Mouse (Mus musculus): ENCODE measurements at regions not wholly inside any gene's neighbourhood (a gene's known extent, or its start where the extent isn't known, plus 50 kb on each side); places are given as distances from the start of the nearest gene placed in this dataset.

DNA sequence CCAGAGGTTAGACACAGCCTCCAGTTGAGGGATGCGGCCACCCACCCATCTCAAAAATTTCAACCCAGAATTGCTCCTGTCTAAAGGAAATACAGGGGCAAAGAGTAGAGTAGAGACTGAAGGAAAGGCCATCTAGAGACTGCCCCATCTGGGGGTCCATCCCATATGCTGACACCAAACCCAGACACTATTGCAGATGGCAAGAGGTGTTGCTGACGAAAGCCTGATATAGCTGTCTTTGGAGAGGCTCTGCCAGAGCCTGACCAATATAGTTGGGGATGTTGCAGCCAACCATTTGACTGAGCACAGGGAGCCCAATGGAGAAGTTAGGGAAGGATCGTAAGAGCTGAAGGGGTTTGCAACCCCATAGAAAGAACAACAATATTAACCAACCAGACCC is 141.6 kb upstream of the Reg3b start:
- no peak for ATAC-seq (replicated peaks; ENCODE audit: insufficient number of reproducible peaks, low FRiP score, low TSS enrichment, low read depth)
- H3K9ac ChIP-seq (replicated peaks; ENCODE audit: low read length), result no peak overlapping the region
- no peaks in the 10 kb centered on the region for H3K27me3 ChIP-seq (ENCODE audit: control insufficient read depth, insufficient read depth, low read length)
- no peaks in the 10 kb centered on the region for H3K36me3 ChIP-seq (replicated peaks; ENCODE audit: control insufficient read depth, insufficient read depth, low read depth, low read length)
- no peak overlapping the region for H3K4me3 ChIP-seq (ENCODE audit: low read depth, low read length)
- H3K4me2 ChIP-seq (ENCODE audit: low read depth, low read length), result no peak overlapping the region
- H3K4me1 ChIP-seq (ENCODE audit: control insufficient read depth, insufficient read depth, low read length), result no peaks in the 10 kb centered on the region
- DNase-seq (ENCODE audit: low spot score), result no peak
- 97% methylated on average over 3 of the region's 3 CpGs for WGBS
- no peak overlapping the region for H3K27ac ChIP-seq (replicated peaks; ENCODE audit: low read depth, low read length)
- no peaks in the 10 kb centered on the region for H3K9me3 ChIP-seq (replicated peaks; ENCODE audit: control insufficient read depth, low read length)

DNA sequence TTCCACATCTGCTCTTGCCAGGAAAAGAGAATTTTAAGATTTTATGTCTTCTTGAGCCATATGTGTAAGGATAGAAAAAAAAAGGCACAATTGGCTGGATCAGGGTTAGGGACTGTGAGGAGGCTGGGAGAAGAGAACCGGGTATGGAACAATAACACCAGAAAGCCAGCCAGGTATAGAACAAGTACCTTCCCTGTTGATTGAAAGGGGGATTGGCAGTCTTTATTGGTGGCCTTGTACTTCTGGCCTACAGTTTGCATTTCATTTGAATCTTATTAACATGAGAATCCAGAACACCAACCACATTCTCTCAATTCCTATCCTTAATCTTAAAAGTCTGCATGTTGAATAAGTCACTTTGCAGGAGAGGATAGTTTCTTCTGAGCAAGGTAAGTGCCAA is 126.1 kb upstream of the Reg3b start:
- no peak overlapping the region for H3K27ac ChIP-seq (replicated peaks; ENCODE audit: low read depth, low read length)
- ATAC-seq (replicated peaks; ENCODE audit: insufficient number of reproducible peaks, low FRiP score, low TSS enrichment, low read depth), result no peak
- H3K9ac ChIP-seq (replicated peaks; ENCODE audit: low read length), result no peak overlapping the region
- no peaks in the 10 kb centered on the region for H3K9me3 ChIP-seq (replicated peaks; ENCODE audit: control insufficient read depth, low read length)
- 56% methylated on average over 1 of the region's 1 CpGs for WGBS
- no peak overlapping the region for H3K4me3 ChIP-seq (ENCODE audit: low read depth, low read length)
- no peak overlapping the region for H3K4me2 ChIP-seq (ENCODE audit: low read depth, low read length)
- DNase-seq (ENCODE audit: low spot score), result no peak
- no peaks in the 10 kb centered on the region for H3K36me3 ChIP-seq (replicated peaks; ENCODE audit: control insufficient read depth, insufficient read depth, low read depth, low read length)
- no peaks in the 10 kb centered on the region for H3K4me1 ChIP-seq (ENCODE audit: control insufficient read depth, insufficient read depth, low read length)
- H3K27me3 ChIP-seq (ENCODE audit: control insufficient read depth, insufficient read depth, low read length), result no peaks in the 10 kb centered on the region

DNA sequence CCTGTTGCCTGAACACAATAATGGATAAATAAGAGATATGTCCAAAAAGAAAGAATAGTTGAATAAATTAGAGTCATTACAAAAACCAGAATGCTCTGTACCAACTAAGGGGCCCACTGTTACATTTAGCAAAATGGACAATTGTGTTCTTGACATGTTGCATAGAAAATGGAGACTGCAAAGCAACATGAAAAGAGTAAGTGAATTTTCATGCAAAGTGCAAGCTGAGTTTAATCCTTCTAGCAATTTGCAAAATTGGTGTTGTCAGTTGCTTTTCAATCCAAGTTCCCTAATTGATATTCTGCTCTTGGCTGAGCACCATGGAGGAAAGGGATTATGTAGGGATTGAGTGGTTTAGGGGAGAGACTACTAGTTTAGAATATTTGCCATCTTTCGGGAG is 125.4 kb upstream of the Reg3b start:
- ATAC-seq (replicated peaks; ENCODE audit: insufficient number of reproducible peaks, low FRiP score, low TSS enrichment, low read depth) (no peak), DNase-seq (ENCODE audit: low spot score) (no peak)
- H3K4me2 ChIP-seq (ENCODE audit: low read depth, low read length), result no peak overlapping the region
- no peaks in the 10 kb centered on the region for H3K27me3 ChIP-seq (ENCODE audit: control insufficient read depth, insufficient read depth, low read length)
- H3K4me3 ChIP-seq (ENCODE audit: low read depth, low read length), result no peak overlapping the region
- no peaks in the 10 kb centered on the region for H3K4me1 ChIP-seq (ENCODE audit: control insufficient read depth, insufficient read depth, low read length)
- H3K9me3 ChIP-seq (replicated peaks; ENCODE audit: control insufficient read depth, low read length), result no peaks in the 10 kb centered on the region
- WGBS, result 66% methylated on average over 1 of the region's 1 CpGs
- no peaks in the 10 kb centered on the region for H3K36me3 ChIP-seq (replicated peaks; ENCODE audit: control insufficient read depth, insufficient read depth, low read depth, low read length)
- no peak overlapping the region for H3K9ac ChIP-seq (replicated peaks; ENCODE audit: low read length)
- no peak overlapping the region for H3K27ac ChIP-seq (replicated peaks; ENCODE audit: low read depth, low read length)

DNA sequence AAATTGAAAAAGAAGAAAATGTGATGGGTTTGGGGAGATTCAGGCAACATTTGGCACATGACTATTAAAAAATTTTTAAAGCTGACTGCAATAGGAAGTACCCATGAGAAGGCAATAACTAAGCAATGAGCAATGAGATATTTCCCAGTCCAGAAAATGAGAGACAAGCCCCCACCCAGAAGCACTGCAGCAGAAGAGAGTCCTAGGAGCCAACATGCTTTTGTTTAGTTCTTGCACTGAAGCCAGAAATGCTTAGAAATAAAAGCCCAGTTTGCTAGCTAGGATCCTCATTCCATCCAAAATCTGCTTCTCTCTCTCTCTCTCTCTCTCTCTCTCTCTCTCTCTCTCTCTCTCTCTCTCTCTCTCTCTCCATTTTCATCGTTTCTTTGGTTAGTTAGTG is 120.4 kb upstream of the Reg3b start:
- WGBS, result 90% methylated on average over 1 of the region's 1 CpGs
- Histone ChIP-seq H3K4me3 (ENCODE audit: low read depth, low read length) (no peak overlapping the region), H3K4me1 (ENCODE audit: control insufficient read depth, insufficient read depth, low read length) (no peaks in the 10 kb centered on the region), H3K36me3 (replicated peaks; ENCODE audit: control insufficient read depth, insufficient read depth, low read depth, low read length) (no peaks in the 10 kb centered on the region), H3K9ac (replicated peaks; ENCODE audit: low read length) (no peak overlapping the region), H3K4me2 (ENCODE audit: low read depth, low read length) (no peak overlapping the region), H3K27ac (replicated peaks; ENCODE audit: low read depth, low read length) (no peak overlapping the region), H3K9me3 (replicated peaks; ENCODE audit: control insufficient read depth, low read length) (no peaks in the 10 kb centered on the region), H3K27me3 (ENCODE audit: control insufficient read depth, insufficient read depth, low read length) (no peaks in the 10 kb centered on the region)
- DNase-seq (ENCODE audit: low spot score) (no peak), ATAC-seq (replicated peaks; ENCODE audit: insufficient number of reproducible peaks, low FRiP score, low TSS enrichment, low read depth) (no peak)

DNA sequence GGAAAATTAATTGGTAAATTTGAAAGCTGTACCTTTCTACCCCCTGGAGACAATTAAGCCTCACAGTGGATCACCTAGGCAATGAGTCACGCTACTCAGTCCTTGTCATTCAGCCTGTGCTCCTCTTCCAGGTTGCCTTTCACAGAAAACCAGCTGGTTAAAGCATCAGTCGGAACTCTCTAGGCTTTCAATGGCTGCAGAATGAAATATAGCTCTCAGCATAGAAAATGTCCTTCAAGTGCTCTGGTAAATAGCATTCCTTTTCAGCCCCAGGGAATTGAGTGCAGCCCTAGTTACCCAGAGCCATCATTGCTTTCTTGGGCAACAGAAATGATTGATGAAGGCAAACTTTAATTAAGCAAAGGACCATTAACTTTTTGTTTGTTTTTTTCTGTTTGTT is 119.9 kb upstream of the Reg3b start:
- Histone ChIP-seq H3K4me2 (ENCODE audit: low read depth, low read length) (no peak overlapping the region), H3K36me3 (replicated peaks; ENCODE audit: control insufficient read depth, insufficient read depth, low read depth, low read length) (no peaks in the 10 kb centered on the region), H3K27me3 (ENCODE audit: control insufficient read depth, insufficient read depth, low read length) (no peaks in the 10 kb centered on the region), H3K4me3 (ENCODE audit: low read depth, low read length) (no peak overlapping the region), H3K4me1 (ENCODE audit: control insufficient read depth, insufficient read depth, low read length) (no peaks in the 10 kb centered on the region), H3K9ac (replicated peaks; ENCODE audit: low read length) (no peak overlapping the region), H3K9me3 (replicated peaks; ENCODE audit: control insufficient read depth, low read length) (no peaks in the 10 kb centered on the region), H3K27ac (replicated peaks; ENCODE audit: low read depth, low read length) (no peak overlapping the region)
- ATAC-seq (replicated peaks; ENCODE audit: insufficient number of reproducible peaks, low FRiP score, low TSS enrichment, low read depth) (no peak), DNase-seq (ENCODE audit: low spot score) (no peak)
- WGBS, result 63% methylated on average over 2 of the region's 2 CpGs

DNA sequence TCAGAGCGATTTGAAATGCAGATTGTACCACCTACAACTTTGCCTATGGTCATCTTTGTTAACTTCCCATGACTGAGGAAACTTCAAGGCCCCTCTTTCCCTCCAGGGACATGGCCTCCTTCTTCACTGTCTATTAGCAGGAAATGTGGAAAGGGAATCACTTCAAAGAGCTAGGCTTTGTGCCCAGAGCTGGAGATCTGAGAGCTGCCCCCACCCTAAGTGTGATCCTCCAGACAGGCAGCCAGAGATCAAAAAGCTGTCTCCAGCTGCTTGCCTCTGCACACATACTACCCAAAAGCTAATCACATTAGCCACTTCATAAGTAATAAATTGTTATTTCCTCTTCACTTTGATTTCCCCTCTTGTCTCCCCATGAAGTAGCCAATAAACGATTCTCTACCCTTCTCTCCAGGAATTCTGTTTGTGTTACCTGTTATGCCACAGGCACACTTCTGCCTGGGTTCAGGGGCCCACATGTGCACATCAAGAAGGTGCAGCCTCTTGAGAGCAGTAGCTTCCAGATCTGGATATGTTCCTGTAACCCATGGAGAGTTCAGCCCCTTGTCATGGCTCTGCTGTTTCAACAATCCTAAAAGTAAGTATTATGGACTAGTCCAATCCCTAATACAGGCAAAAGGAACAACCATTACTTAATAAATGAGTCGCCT is 98.4 kb upstream of the Reg3b start:
- no peak for DNase-seq (ENCODE audit: low spot score)
- H3K27me3 ChIP-seq (ENCODE audit: control insufficient read depth, insufficient read depth, low read length), result no peaks in the 10 kb centered on the region
- H3K9me3 ChIP-seq (replicated peaks; ENCODE audit: control insufficient read depth, low read length), result no peaks in the 10 kb centered on the region
- no peak overlapping the region for H3K4me3 ChIP-seq (ENCODE audit: low read depth, low read length)
- WGBS, result 70% methylated on average over 3 of the region's 3 CpGs
- no peaks in the 10 kb centered on the region for H3K4me1 ChIP-seq (ENCODE audit: control insufficient read depth, insufficient read depth, low read length)
- H3K27ac ChIP-seq (replicated peaks; ENCODE audit: low read depth, low read length), result no peak overlapping the region
- no peaks in the 10 kb centered on the region for H3K36me3 ChIP-seq (replicated peaks; ENCODE audit: control insufficient read depth, insufficient read depth, low read depth, low read length)
- no peak for ATAC-seq (replicated peaks; ENCODE audit: insufficient number of reproducible peaks, low FRiP score, low TSS enrichment, low read depth)
- H3K4me2 ChIP-seq (ENCODE audit: low read depth, low read length), result no peak overlapping the region
- no peak overlapping the region for H3K9ac ChIP-seq (replicated peaks; ENCODE audit: low read length)

DNA sequence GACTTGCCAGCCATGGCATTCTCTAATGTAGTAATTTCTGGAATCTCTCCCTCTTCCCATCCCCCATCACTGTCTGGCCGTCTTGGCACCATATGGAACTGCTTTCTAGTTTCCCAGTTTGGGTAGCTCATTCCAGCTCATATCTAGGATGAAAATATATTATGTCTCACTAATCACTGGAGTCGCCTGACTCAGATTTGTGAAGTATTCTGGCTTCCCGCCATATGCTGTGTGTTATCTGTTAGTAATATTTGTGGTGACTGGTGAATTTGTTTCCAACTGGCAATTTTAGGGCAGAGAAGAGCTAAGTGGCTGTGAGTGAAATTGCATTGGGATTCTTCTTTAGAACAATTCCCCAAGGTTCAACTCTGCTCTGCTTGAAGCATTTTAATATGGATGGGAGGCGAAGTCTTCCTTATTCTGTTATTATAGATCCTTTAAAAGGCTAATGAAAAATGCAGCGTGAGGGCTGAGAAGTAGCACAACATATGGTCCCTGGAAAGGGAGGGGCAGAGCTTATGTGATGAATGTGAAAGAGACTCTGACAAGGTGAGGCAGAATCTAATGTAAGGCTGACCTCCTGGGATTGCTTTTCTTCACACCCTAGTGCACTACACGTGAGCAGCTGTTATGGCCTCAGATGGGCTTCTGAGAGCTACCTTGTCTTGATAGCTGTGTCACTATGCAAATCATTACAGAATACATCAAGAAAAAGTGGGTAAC is 92.3 kb upstream of the Reg3b start:
- Histone ChIP-seq H3K27me3 (ENCODE audit: control insufficient read depth, insufficient read depth, low read length) (no peaks in the 10 kb centered on the region), H3K9me3 (replicated peaks; ENCODE audit: control insufficient read depth, low read length) (no peaks in the 10 kb centered on the region), H3K36me3 (replicated peaks; ENCODE audit: control insufficient read depth, insufficient read depth, low read depth, low read length) (no peaks in the 10 kb centered on the region), H3K4me1 (ENCODE audit: control insufficient read depth, insufficient read depth, low read length) (no peaks in the 10 kb centered on the region), H3K27ac (replicated peaks; ENCODE audit: low read depth, low read length) (no peak overlapping the region), H3K4me2 (ENCODE audit: low read depth, low read length) (no peak overlapping the region), H3K4me3 (ENCODE audit: low read depth, low read length) (no peak overlapping the region), H3K9ac (replicated peaks; ENCODE audit: low read length) (no peak overlapping the region)
- DNase-seq (ENCODE audit: low spot score), result peak; percentile 14
- 0 out of 2 replicates have a peak, but pooled peaks have one; percentile 39 for ATAC-seq (replicated peaks; ENCODE audit: insufficient number of reproducible peaks, low FRiP score, low TSS enrichment, low read depth)
- WGBS, result 60% methylated on average over 6 of the region's 6 CpGs

DNA sequence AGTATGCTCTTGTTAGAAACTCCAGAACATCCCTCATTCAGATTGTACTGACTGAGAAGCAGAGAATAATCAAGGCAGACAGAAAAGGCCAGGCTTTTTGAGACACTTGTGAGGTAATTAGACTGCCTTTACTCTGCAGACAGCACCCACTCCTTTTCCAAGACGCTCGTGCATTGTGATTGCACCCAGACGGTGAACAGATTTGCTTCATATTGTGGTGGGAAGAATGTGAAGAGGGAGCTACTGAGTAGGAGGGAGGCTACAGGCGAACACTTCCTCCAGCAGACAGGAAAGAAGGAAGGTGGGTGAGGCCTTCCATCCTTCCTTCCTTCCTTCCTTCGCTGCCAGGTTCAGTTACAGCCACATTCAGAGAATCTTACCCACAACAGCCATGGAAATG is 89.9 kb upstream of the Reg3b start:
- Histone ChIP-seq H3K36me3 (replicated peaks; ENCODE audit: control insufficient read depth, insufficient read depth, low read depth, low read length) (no peaks in the 10 kb centered on the region), H3K9ac (replicated peaks; ENCODE audit: low read length) (no peak overlapping the region), H3K4me2 (ENCODE audit: low read depth, low read length) (no peak overlapping the region), H3K27me3 (ENCODE audit: control insufficient read depth, insufficient read depth, low read length) (no peaks in the 10 kb centered on the region), H3K27ac (replicated peaks; ENCODE audit: low read depth, low read length) (no peak overlapping the region), H3K4me1 (ENCODE audit: control insufficient read depth, insufficient read depth, low read length) (no peaks in the 10 kb centered on the region), H3K9me3 (replicated peaks; ENCODE audit: control insufficient read depth, low read length) (no peaks in the 10 kb centered on the region), H3K4me3 (ENCODE audit: low read depth, low read length) (no peak overlapping the region)
- no peak for ATAC-seq (replicated peaks; ENCODE audit: insufficient number of reproducible peaks, low FRiP score, low TSS enrichment, low read depth)
- no peak for DNase-seq (ENCODE audit: low spot score)
- WGBS, result 78% methylated on average over 5 of the region's 5 CpGs
